Mouse (Mus musculus) splenic B cell, adult 2 months (primary cell): ENCODE data around the gene Snx30.
"Not testable (repeated sequence)": the region's sequence is repeated elsewhere in the genome, so short reads cannot be mapped to it uniquely, and the experiment has no call there.

Experiments used
- DNase-seq: peaks from one replicate; pipeline ENCODE4 v3.0.0-alpha.2; 2011; ENCODE audit warnings: low read depth, low spot score
- H3K27me3 ChIP-seq: 2 replicates; pipeline ENCODE4 v1.6.1; 2012; ENCODE audit warnings: mild to moderate bottlenecking, low read length, moderate library complexity, mixed read lengths; ENCODE audit not compliant: control insufficient read depth, poor library complexity, insufficient read depth, severe bottlenecking
- H3K36me3 ChIP-seq: 2 replicates; pipeline ENCODE4 v1.6.1; 2012; ENCODE audit warnings: mild to moderate bottlenecking, low read length, moderate library complexity, mixed read lengths; ENCODE audit not compliant: control insufficient read depth, poor library complexity, insufficient read depth, severe bottlenecking

The Snx30 gene

GRCm38 (mm10) chr4:59782853-59783684 lies 22.6 kb upstream of the Snx30 start:
- peak; percentile 72 for DNase-seq
- H3K27me3 ChIP-seq = no peaks in the 10 kb centered on the region
- no peaks in the 10 kb centered on the region; the same call in 1 of the 2 replicates for H3K36me3 ChIP-seq

GRCm38 (mm10) chr4:59783685-59784279 lies 21.9 kb upstream of the Snx30 start:
- Histone ChIP-seq H3K27me3 (no peaks in the 10 kb centered on the region), H3K36me3 (no peaks in the 10 kb centered on the region)
- peak; percentile 98 for DNase-seq

GRCm38 (mm10) chr4:59785412-59785811 lies 20.2 kb upstream of the Snx30 start:
- no peak for DNase-seq
- Histone ChIP-seq H3K27me3 (no peaks in the 10 kb centered on the region), H3K36me3 (no peaks in the 10 kb centered on the region)

- H3K27me3 ChIP-seq = no peaks in the 10 kb centered on the region
- no peaks in the 10 kb centered on the region for H3K36me3 ChIP-seq
- DNase-seq = peak; percentile 86
Observed at GRCm38 (mm10) chr4:59786661-59787060, 19.0 kb upstream of the Snx30 start.

GRCm38 (mm10) chr4:59787126-59787525 lies 18.5 kb upstream of the Snx30 start:
- Histone ChIP-seq H3K27me3 (no peaks in the 10 kb centered on the region), H3K36me3 (no peaks in the 10 kb centered on the region)
- DNase-seq = no peak

- Histone ChIP-seq H3K27me3 (no peaks in the 10 kb centered on the region), H3K36me3 (no peaks in the 10 kb centered on the region)
- no peak for DNase-seq
Observed at GRCm38 (mm10) chr4:59789015-59789414, 16.6 kb upstream of the Snx30 start.

- H3K36me3 ChIP-seq = not testable (repeated sequence)
- DNase-seq = peak; percentile 62
Observed at GRCm38 (mm10) chr4:59793626-59794025, 12.0 kb upstream of the Snx30 start.

GRCm38 (mm10) chr4:59794116-59794515 lies 11.5 kb upstream of the Snx30 start:
- no peaks in the 10 kb centered on the region for H3K27me3 ChIP-seq
- H3K36me3 ChIP-seq = no peaks in the 10 kb centered on the region
- peak; percentile 52 for DNase-seq

More at GRCm38 (mm10) chr4:59793626-59794025, 12.0 kb upstream of the Snx30 start:
- H3K27me3 ChIP-seq = not testable (repeated sequence)

- no peaks in the 10 kb centered on the region for H3K36me3 ChIP-seq
Observed at GRCm38 (mm10) chr4:59795788-59796455, 9.7 kb upstream of the Snx30 start.

GRCm38 (mm10) chr4:59800181-59800580 lies 5.5 kb upstream of the Snx30 start:
- no peak for DNase-seq
- Histone ChIP-seq H3K27me3 (no peaks in the 10 kb centered on the region), H3K36me3 (no peaks in the 10 kb centered on the region)

More at GRCm38 (mm10) chr4:59795788-59796455, 9.7 kb upstream of the Snx30 start:
- no peaks in the 10 kb centered on the region for H3K27me3 ChIP-seq
- peak; percentile 29 for DNase-seq

- H3K36me3 ChIP-seq = no peaks in the 10 kb centered on the region
- DNase-seq = no peak
- H3K27me3 ChIP-seq = no peaks in the 10 kb centered on the region
Observed at GRCm38 (mm10) chr4:59801489-59801888, 4.2 kb upstream of the Snx30 start, which contains the start of gene Inip. Gene Inip (minus strand): TSS chr4:59801589.

- Histone ChIP-seq H3K36me3 (no peaks in the 10 kb centered on the region), H3K27me3 (no peaks in the 10 kb centered on the region)
- DNase-seq = no peak
Observed at GRCm38 (mm10) chr4:59802107-59802506, 3.5 kb upstream of the Snx30 start.

GRCm38 (mm10) chr4:59802792-59803191 lies 2.8 kb upstream of the Snx30 start:
- H3K36me3 ChIP-seq = no peaks in the 10 kb centered on the region
- no peaks in the 10 kb centered on the region for H3K27me3 ChIP-seq
- no peak for DNase-seq

GRCm38 (mm10) chr4:59803358-59803757 lies 2.3 kb upstream of the Snx30 start:
- no peaks in the 10 kb centered on the region for H3K36me3 ChIP-seq
- peak; percentile 91 for DNase-seq
- no peaks in the 10 kb centered on the region for H3K27me3 ChIP-seq

GRCm38 (mm10) chr4:59804754-59805153 lies 886 bp upstream of the Snx30 start:
- no peaks in the 10 kb centered on the region for H3K27me3 ChIP-seq
- H3K36me3 ChIP-seq = no peaks in the 10 kb centered on the region
- peak; percentile 78 for DNase-seq
